ENCODE assay signal across 8 mouse cellular contexts in the genomic region with DNA sequence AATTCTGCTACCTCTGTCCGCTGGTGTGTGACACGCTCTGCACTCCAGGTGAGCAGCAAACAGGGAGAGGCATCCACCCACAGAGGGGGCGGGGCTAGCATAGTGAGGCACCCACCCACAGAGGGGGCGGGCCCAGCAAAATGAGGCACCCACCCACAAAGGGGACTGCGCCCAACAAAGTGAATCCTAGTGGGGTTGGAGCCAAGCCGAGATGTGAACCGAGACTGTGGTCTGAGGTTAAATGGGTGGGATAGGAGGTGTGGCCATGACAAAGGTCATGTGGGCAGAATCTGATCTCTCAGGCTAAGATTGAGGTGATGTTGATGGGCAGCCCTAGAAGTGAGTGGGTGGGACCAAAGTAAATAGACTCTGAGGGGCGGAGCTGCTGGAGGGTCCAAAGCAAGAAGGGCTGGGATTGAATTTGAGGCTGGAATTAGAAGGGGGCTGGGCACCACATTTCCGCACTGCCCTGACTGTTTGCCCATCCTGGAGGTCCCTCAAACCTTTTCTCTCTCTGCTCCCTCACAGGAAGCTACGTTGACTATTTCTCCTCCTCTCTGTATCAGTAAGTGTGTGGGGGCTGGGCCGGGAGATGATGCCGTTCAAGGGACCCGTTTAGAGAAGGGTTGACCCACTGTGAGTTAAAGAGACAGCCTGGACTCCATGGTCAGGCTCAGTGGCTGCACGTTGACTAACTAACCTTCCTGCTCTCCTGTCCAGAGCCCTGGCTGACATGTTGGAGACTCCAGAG. TPM values are rescaled to one million over a fixed set of nuclear protein-coding genes. Genes with fewer than 3 reads are reported as not detected.
DNase-seq lines count a peak whose midpoint lies in the region; ATAC-seq lines count a peak whose summit lies in the region.

No protein-coding gene starts in this region.

- no peaks in the 10 kb centered on the region for H3K9me3 ChIP-seq in embryonic facial prominence, embryonic 10.5 days

- peak; percentile 47 for DNase-seq in ovary, postnatal 36 days (ENCODE audit: low spot score)
- no peak for DNase-seq in ovary, adult 18-20 months (ENCODE audit: low spot score)
- DNase-seq in embryonic facial prominence, embryonic 10.5 days (ENCODE audit: low spot score): peak; percentile 69
- DNase-seq in kidney, adult 11 months: peak; percentile 49
- peak; percentile 73 to 77 for DNase-seq in lung, adult 18-20 months
- DNase-seq in retina, embryonic 14.5 days (ENCODE audit: low spot score): peak; percentile 42
- no peak for DNase-seq in frontal cortex, postnatal 10 days (ENCODE audit: low spot score in 2 of 2)

- peak overlapping the region; percentile 89 for H3K27ac ChIP-seq in embryonic facial prominence, embryonic 10.5 days (replicated peaks)

- peaks cover 56% of the 10 kb centered on the region for H3K27me3 ChIP-seq in embryonic facial prominence, embryonic 10.5 days (replicated peaks; ENCODE audit: low read depth, poor library complexity, severe bottlenecking)

- no peaks in the 10 kb centered on the region for H3K36me3 ChIP-seq in embryonic facial prominence, embryonic 10.5 days (replicated peaks)

- no peak for ATAC-seq in inflammation-experienced regulatory T-cells, adult 6 months

- 1% methylated on average over 14 of the region's 14 CpGs for WGBS in embryonic facial prominence, embryonic 10.5 days

- peaks cover 72% of the 10 kb centered on the region for H3K4me1 ChIP-seq in embryonic facial prominence, embryonic 10.5 days

- peak overlapping the region; percentile 75 for H3K4me3 ChIP-seq in embryonic facial prominence, embryonic 10.5 days

RNA-seq across cellular contexts. Expression of a gene that starts 3.2 kb away (rescaled TPM):
- 0.31 and 0.64 TPM in 2 replicates for polyA plus RNA-seq in embryonic facial prominence, embryonic 10.5 days (2016; fragmentation: Nextera tagmentation; extraction: Ambion mirVana)
- polyA plus RNA-seq in inflammation-experienced regulatory T-cells, adult 6 months (2017; shearing (Covaris generic)): not detected

RNA-seq across cellular contexts. Expression of a gene that starts 4.8 kb away (rescaled TPM):
- polyA plus RNA-seq in embryonic facial prominence, embryonic 10.5 days (2016; fragmentation: Nextera tagmentation; extraction: Ambion mirVana): 10.6 and 11.3 TPM in 2 replicates
- polyA plus RNA-seq in inflammation-experienced regulatory T-cells, adult 6 months (2017; shearing (Covaris generic)): 10 to 100 TPM; 17.2 to 21.7 (median 19.3) TPM

RNA-seq across cellular contexts. Expression of a gene that starts 28.5 kb away (rescaled TPM):
- 5.8 and 7.1 TPM in 2 replicates for polyA plus RNA-seq in embryonic facial prominence, embryonic 10.5 days (2016; fragmentation: Nextera tagmentation; extraction: Ambion mirVana)
- under 1 TPM in 2 of 3 experiments, not detected in 1; 0.19 to 0.60 TPM for polyA plus RNA-seq in inflammation-experienced regulatory T-cells, adult 6 months (2017; shearing (Covaris generic))

RNA-seq across cellular contexts. Expression of a gene that starts 32.0 kb away (rescaled TPM):
- 0.24 and 1.2 TPM in 2 replicates for polyA plus RNA-seq in embryonic facial prominence, embryonic 10.5 days (2016; fragmentation: Nextera tagmentation; extraction: Ambion mirVana)
- polyA plus RNA-seq in inflammation-experienced regulatory T-cells, adult 6 months (2017; shearing (Covaris generic)): not detected

RNA-seq across cellular contexts. Expression of a gene that starts 57.2 kb away (rescaled TPM):
- polyA plus RNA-seq in embryonic facial prominence, embryonic 10.5 days (2016; fragmentation: Nextera tagmentation; extraction: Ambion mirVana): 285 and 287 TPM in 2 replicates
- polyA plus RNA-seq in inflammation-experienced regulatory T-cells, adult 6 months (2017; shearing (Covaris generic)): 100 to 1,000 TPM in 1 of 3 experiments, 10 to 100 TPM in 2; 72.4 to 131 (median 77.7) TPM

Comparison
In these comparisons a context has a peak if more than half of its experiments do, and no peak if none do; other contexts are left out.
1. DNase-seq: peak in ovary, postnatal 36 days (single experiment), embryonic facial prominence, embryonic 10.5 days (single experiment), kidney, adult 11 months (single experiment), lung, adult 18-20 months (2 of 2) and retina, embryonic 14.5 days (single experiment); none in ovary, adult 18-20 months (single experiment) and frontal cortex, postnatal 10 days (0 of 2).